In the genomic region with DNA sequence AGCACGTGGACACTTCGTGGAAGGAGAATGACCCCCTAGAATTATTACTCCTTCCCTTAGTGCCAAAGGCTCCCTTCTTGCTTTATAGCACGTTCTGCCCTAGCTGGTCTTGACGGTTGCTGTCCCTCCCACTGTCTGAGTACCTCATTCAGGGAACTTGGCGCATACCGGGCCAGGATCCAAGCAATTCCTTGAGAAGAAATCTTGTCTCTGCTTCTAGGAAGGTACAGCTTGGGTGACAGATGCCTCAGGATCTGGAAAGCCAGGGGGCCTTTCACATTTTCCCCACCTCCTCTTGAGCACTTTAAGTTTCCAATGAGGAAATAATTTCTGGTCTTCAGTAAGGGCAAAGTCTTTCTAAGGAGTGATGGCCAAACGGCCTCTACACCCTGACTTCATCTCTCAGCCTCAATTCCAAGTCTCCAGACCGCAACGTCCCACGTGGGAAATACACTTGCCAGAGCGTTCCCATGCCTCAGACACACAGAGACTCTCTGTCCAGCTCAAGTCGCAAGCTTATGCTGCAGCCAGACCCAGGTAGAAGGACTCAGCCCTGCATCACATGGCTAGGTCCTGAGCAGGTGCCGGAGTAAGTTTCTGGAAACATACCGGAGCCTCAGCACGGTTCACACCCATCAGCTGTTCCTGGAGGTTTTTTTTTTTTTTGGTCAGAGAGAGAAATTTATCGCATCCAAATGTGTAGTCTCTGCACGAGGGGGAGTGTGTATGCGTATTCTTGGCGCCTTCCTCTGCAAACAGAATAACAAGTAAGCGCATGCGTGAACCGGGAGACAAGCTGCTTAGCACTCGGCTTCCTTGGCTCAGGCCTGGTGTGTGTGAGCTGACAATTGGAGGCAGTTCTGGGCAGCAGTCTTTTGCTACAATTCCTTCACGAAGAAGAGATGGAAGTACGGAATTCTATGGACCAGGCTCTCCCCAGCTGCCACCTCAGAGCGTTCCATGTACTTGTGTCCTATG, we compare ENCODE assay signal across 9 mouse cellular contexts.
DNase-seq lines count a peak whose midpoint lies in the region; ATAC-seq and TF ChIP-seq lines count a peak whose summit lies in the region.
"Had no signal": no experiment of that assay in that cellular context is flagged by ENCODE, and none has a peak within 500 bp of the region (broad histone marks: within the 10 kb centered on the region; RNA-seq: fewer than 3 reads in every experiment).

No protein-coding gene starts in this region.

- no peak for TF ChIP-seq POLR2A in limb, embryonic 14.5 days (IDR thresholded peaks at IDR 0.05; ENCODE audit: borderline replicate concordance, extremely low read depth, insufficient read depth, insufficient read length)

- no peaks in the 10 kb centered on the region for H3K27me3 ChIP-seq in limb, embryonic 14.5 days (ENCODE audit: control insufficient read depth, insufficient read depth, low read length)
- no peaks in the 10 kb centered on the region for H3K27me3 ChIP-seq in limb, embryonic 10.5 days (ENCODE audit: low read depth, poor library complexity, severe bottlenecking)

- H3K36me3 ChIP-seq in limb, embryonic 14.5 days (ENCODE audit: control insufficient read depth, insufficient read depth, low read length): no peaks in the 10 kb centered on the region
- H3K36me3 ChIP-seq in limb, embryonic 10.5 days: no peaks in the 10 kb centered on the region

- ATAC-seq in limb, embryonic 14.5 days (ENCODE audit: low FRiP score, low read depth): no peak

- H3K9me3 ChIP-seq in limb, embryonic 14.5 days (ENCODE audit: control insufficient read depth, low read length): no peaks in the 10 kb centered on the region
- no peaks in the 10 kb centered on the region for H3K9me3 ChIP-seq in limb, embryonic 10.5 days (replicated peaks)

- no peak overlapping the region for H3K9ac ChIP-seq in limb, embryonic 14.5 days (ENCODE audit: low read depth, low read length, severe bottlenecking)
- H3K9ac ChIP-seq: liver, embryonic 14.5 days had no signal

- no peak overlapping the region for H3K4me3 ChIP-seq in limb, embryonic 14.5 days (replicated peaks; ENCODE audit: low read length)
- no peak overlapping the region for H3K4me3 ChIP-seq in limb, embryonic 10.5 days

- no peak overlapping the region for H3K27ac ChIP-seq in limb, embryonic 14.5 days (replicated peaks; ENCODE audit: low read depth, low read length)
- H3K27ac ChIP-seq in limb, embryonic 10.5 days: no peak overlapping the region
- H3K27ac ChIP-seq: liver, embryonic 14.5 days had no signal

- no peaks in the 10 kb centered on the region for H3K4me1 ChIP-seq in limb, embryonic 14.5 days (ENCODE audit: control insufficient read depth, insufficient read depth, low read length)
- H3K4me1 ChIP-seq in limb, embryonic 10.5 days: no peaks in the 10 kb centered on the region

- peak; percentile 21 for DNase-seq in limb, embryonic 14.5 days (ENCODE audit: low spot score)
- DNase-seq in limb, embryonic 10.5 days (ENCODE audit: low spot score): no peak
- DNase-seq in cerebellum, postnatal 36 days: peak; percentile 60 to 63
- peak; percentile 10 for DNase-seq in heart, postnatal 25 days (ENCODE audit: low spot score)
- peak; percentile 9 to 34 for DNase-seq in lung, postnatal 4 days
- DNase-seq in spleen, adult 12 weeks (ENCODE audit: low spot score): no peak
- DNase-seq in c-Kit-positive CD71-positive TER-119-positive erythroid progenitor cells, embryonic 14.5 days (ENCODE audit: low spot score): no peak
- no peak for DNase-seq in adrenal gland, adult 2 months

- no peak overlapping the region for H3K4me2 ChIP-seq in limb, embryonic 14.5 days (replicated peaks; ENCODE audit: low read depth, low read length, severe bottlenecking)

- intact Hi-C loops in heart, postnatal 25 days (cut with DNase I): no loop called here

- WGBS in limb, embryonic 14.5 days: 72% methylated on average over 26 of the region's 26 CpGs
- 87% methylated on average over 26 of the region's 26 CpGs for WGBS in limb, embryonic 10.5 days

Comparison
In these comparisons a context has a peak if more than half of its experiments do, and no peak if none do; other contexts are left out.
1. DNase-seq: peak in limb, embryonic 14.5 days (single experiment), cerebellum, postnatal 36 days (2 of 2), heart, postnatal 25 days (single experiment) and lung, postnatal 4 days (2 of 2); none in limb, embryonic 10.5 days (single experiment), spleen, adult 12 weeks (single experiment), c-Kit-positive CD71-positive TER-119-positive erythroid progenitor cells, embryonic 14.5 days (single experiment) and adrenal gland, adult 2 months (single experiment).